Mouse (Mus musculus): ENCODE measurements around the gene 6430571L13Rik. TPM values are rescaled to one million over a fixed set of nuclear protein-coding genes. Genes with fewer than 3 reads are reported as not detected.

The 6430571L13Rik gene
- polyA plus RNA-seq, 1 experiment from 2014 or later = 0.90 TPM

DNA sequence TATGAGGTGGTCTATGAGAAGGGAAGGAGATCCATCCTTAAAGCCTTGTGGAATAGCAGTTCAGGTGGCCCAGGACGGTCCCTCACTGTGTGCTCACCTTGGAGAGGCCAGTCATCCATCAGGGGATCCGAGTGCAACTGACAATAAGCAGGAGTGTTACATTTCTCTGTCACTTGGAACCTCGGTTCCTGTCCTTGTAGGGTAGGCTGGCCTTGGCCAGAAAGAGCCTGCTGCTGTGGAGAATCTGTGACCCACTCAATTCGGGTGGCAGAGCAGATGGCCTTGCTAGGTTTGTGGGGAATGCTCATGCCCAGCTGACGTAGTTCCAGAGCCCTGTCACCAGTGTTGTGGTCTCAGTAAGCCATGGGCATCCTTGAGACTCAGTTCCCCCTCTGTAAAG, 30.8 kb upstream of the 6430571L13Rik start:
- ATAC-seq (ENCODE audit: insufficient read depth, low FRiP score) = no peak
- 71% methylated on average over 5 of the region's 5 CpGs for WGBS
- Histone ChIP-seq H3K9ac (ENCODE audit: low read length) (no peak overlapping the region), H3K9me3 (replicated peaks; ENCODE audit: control insufficient read depth, low read length) (no peaks in the 10 kb centered on the region), H3K27me3 (ENCODE audit: control insufficient read depth, insufficient read depth, low read length) (no peaks in the 10 kb centered on the region), H3K36me3 (ENCODE audit: control insufficient read depth, insufficient read depth, low read length) (no peaks in the 10 kb centered on the region), H3K27ac (ENCODE audit: low read length) (no peak overlapping the region), H3K4me2 (ENCODE audit: low read depth, low read length) (no peak overlapping the region), H3K4me1 (ENCODE audit: control insufficient read depth, insufficient read depth, low read length) (peaks cover 40% of the 10 kb centered on the region), H3K4me3 (replicated peaks; ENCODE audit: low read length) (no peak overlapping the region)

DNA sequence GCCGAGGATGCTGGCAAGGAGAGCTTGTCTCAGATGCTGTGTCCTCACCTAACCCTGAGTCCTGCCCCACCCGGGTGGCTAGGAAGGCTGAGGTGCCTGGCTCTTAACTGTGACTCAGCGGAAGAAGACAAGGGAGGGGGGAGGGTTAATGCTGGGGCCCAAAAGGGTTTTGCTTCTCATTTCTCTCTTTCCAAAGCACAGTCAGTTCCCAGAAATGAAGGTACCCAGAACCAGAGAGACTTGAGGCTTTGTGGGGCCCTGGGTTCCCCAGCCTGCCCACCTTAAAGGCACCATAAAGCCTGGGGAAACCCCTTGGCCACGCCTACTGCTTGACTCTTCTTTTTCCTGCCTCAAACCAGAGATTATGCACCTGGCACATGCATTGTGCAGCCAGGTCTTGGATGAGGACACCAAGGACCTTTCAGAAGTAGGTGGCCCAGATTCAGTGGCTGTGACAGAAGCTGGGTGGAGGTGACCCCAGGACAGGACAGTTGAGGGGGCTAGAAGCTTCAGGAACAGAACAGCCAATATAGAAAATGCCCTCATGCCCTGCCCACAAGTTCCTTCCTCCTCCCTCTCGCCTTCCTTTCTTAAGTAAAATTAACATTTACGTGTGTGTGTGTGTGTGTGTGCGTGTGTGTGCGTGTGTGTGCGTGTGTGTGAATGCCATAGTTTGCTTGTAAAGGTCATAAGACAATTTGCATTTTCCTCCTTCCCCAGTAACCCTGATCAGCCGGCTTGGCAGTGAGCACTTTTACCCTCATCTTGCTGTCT, 27.4 kb upstream of the 6430571L13Rik start:
- WGBS = 56% methylated on average over 10 of the region's 10 CpGs

DNA sequence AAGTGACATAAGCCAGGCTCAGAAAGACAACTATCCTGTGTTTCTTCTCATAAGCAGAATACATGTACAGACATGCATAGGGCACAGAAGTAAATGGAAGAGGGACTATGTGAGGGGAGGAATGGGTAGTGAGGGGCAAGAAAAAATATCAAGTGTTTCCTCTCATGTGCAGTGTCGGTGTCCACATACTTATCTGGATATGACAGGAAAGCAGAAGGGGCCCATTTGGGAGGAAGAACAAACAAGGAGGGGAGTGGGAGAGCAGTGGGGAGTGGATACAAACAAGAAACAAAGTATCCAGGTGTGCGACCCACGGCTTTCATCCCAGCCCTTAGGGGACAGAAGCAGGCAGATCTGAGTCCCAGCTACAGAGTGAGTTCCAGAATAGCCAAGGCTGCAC, 26.5 kb upstream of the 6430571L13Rik start:
- ATAC-seq (ENCODE audit: insufficient read depth, low FRiP score) = no peak

More for the DNA sequence above, 27.4 kb upstream of the 6430571L13Rik start:
- H3K4me1 ChIP-seq (ENCODE audit: control insufficient read depth, insufficient read depth, low read length) = peaks cover 17% of the 10 kb centered on the region
- H3K4me2 ChIP-seq (ENCODE audit: low read depth, low read length) = 0 out of 2 replicates have a peak overlapping the region, but pooled peaks have one; percentile 23
- H3K27ac ChIP-seq (ENCODE audit: low read length) = peak overlapping the region; percentile 69
- no peaks in the 10 kb centered on the region for H3K27me3 ChIP-seq (ENCODE audit: control insufficient read depth, insufficient read depth, low read length)
- H3K9me3 ChIP-seq (replicated peaks; ENCODE audit: control insufficient read depth, low read length) = no peaks in the 10 kb centered on the region
- ATAC-seq (ENCODE audit: insufficient read depth, low FRiP score) = peak; percentile 42; the same call in 1 of the 2 replicates
- H3K9ac ChIP-seq (ENCODE audit: low read length) = 0 out of 2 replicates have a peak overlapping the region, but pooled peaks have one; percentile 25
- no peak overlapping the region for H3K4me3 ChIP-seq (replicated peaks; ENCODE audit: low read length)
- no peaks in the 10 kb centered on the region for H3K36me3 ChIP-seq (ENCODE audit: control insufficient read depth, insufficient read depth, low read length)

DNA sequence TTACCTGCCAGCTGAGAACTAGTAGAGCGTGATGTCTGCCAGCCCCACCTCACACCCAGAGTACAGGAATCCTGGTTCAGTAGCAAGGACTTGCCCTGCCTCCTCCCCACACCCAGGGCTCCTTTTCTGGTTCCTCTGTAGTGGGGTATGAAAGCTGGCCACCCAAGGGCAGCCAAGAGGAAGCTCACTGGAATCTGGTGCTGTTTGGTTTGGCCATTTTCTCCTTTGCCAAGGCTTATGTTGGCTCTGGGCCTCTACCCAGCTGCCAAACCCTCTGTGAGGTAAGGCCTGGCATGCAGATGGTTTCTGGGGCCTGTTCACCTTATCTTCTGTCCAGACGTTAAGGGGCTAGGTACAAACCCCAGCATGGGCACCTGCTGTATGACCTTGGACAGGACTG, 24.6 kb upstream of the 6430571L13Rik start:
- H3K4me3 ChIP-seq (replicated peaks; ENCODE audit: low read length) = no peak overlapping the region
- H3K4me2 ChIP-seq (ENCODE audit: low read depth, low read length) = no peak overlapping the region
- H3K27ac ChIP-seq (ENCODE audit: low read length) = no peak overlapping the region
- H3K27me3 ChIP-seq (ENCODE audit: control insufficient read depth, insufficient read depth, low read length) = no peaks in the 10 kb centered on the region
- ATAC-seq (ENCODE audit: insufficient read depth, low FRiP score) = no peak
- 81% methylated on average over 2 of the region's 2 CpGs for WGBS
- H3K36me3 ChIP-seq (ENCODE audit: control insufficient read depth, insufficient read depth, low read length) = no peaks in the 10 kb centered on the region
- peaks cover 11% of the 10 kb centered on the region; the same call in 1 of the 2 replicates for H3K4me1 ChIP-seq (ENCODE audit: control insufficient read depth, insufficient read depth, low read length)
- H3K9ac ChIP-seq (ENCODE audit: low read length) = no peak overlapping the region
- no peaks in the 10 kb centered on the region for H3K9me3 ChIP-seq (replicated peaks; ENCODE audit: control insufficient read depth, low read length)

More for the DNA sequence above, 26.5 kb upstream of the 6430571L13Rik start:
- Histone ChIP-seq H3K4me1 (ENCODE audit: control insufficient read depth, insufficient read depth, low read length) (peaks cover 11% of the 10 kb centered on the region; the same call in 1 of the 2 replicates), H3K9me3 (replicated peaks; ENCODE audit: control insufficient read depth, low read length) (no peaks in the 10 kb centered on the region), H3K27ac (ENCODE audit: low read length) (no peak overlapping the region), H3K36me3 (ENCODE audit: control insufficient read depth, insufficient read depth, low read length) (no peaks in the 10 kb centered on the region), H3K9ac (ENCODE audit: low read length) (no peak overlapping the region), H3K4me3 (replicated peaks; ENCODE audit: low read length) (no peak overlapping the region), H3K4me2 (ENCODE audit: low read depth, low read length) (no peak overlapping the region), H3K27me3 (ENCODE audit: control insufficient read depth, insufficient read depth, low read length) (no peaks in the 10 kb centered on the region)
- WGBS = 65% methylated on average over 3 of the region's 3 CpGs

DNA sequence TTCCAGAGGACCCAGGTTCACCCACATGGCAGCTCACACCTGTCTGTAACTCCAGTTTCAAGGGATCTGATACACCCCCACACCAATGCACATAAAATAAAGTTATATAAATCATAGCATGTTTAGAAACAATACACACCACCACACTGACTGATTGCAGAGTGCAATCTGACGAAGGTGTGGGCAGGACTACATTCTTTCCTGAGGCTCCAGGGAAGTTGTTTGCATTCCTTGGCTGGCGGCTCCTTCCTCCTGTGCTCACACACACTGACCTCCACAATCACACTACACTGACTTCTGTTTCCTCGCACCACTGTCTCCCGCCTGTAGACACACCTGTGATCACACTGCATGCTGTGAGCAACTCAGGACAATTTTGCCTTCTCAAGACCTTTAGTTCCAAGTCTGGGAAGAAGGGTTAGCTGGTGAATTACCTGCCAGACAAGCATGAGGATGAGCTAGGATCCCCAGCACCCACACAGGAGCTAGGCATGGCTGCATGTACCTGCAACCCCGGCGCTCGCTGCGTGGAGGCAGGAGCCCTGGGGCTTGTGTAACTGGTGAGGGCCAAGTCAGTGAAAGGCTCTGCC, 17.8 kb upstream of the 6430571L13Rik start:
- no peaks in the 10 kb centered on the region for H3K27me3 ChIP-seq (ENCODE audit: control insufficient read depth, insufficient read depth, low read length)
- peak; percentile 52; the same call in 1 of the 2 replicates for ATAC-seq (ENCODE audit: insufficient read depth, low FRiP score)
- no peak overlapping the region for H3K9ac ChIP-seq (ENCODE audit: low read length)
- no peak overlapping the region for H3K4me3 ChIP-seq (replicated peaks; ENCODE audit: low read length)
- H3K4me1 ChIP-seq (ENCODE audit: control insufficient read depth, insufficient read depth, low read length) = no peaks in the 10 kb centered on the region
- H3K36me3 ChIP-seq (ENCODE audit: control insufficient read depth, insufficient read depth, low read length) = no peaks in the 10 kb centered on the region
- H3K9me3 ChIP-seq (replicated peaks; ENCODE audit: control insufficient read depth, low read length) = no peaks in the 10 kb centered on the region
- 66% methylated on average over 8 of the region's 8 CpGs for WGBS
- no peak overlapping the region for H3K4me2 ChIP-seq (ENCODE audit: low read depth, low read length)
- no peak overlapping the region for H3K27ac ChIP-seq (ENCODE audit: low read length)

DNA sequence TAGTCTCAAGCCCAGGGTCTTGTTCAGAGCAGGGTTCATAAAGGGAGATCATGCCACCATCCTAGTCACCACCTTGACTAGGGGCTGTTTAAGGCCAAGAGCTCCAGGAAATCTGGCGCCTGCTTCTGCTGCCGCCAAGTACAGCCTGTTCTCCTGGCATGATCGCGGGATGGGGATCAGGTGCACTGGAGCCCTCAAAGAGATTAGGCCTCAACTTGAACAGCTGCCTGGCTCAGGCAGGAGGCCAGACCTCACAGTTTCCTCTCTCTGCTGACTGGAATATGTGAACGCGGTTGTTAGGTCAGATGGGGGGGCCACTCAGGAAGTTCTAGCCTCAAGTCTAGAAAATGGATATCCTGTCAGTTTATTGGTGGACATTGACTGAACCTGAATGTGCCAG, 16.8 kb upstream of the 6430571L13Rik start:
- Histone ChIP-seq H3K36me3 (ENCODE audit: control insufficient read depth, insufficient read depth, low read length) (no peaks in the 10 kb centered on the region), H3K27ac (ENCODE audit: low read length) (no peak overlapping the region), H3K4me3 (replicated peaks; ENCODE audit: low read length) (no peak overlapping the region), H3K9me3 (replicated peaks; ENCODE audit: control insufficient read depth, low read length) (no peaks in the 10 kb centered on the region), H3K4me1 (ENCODE audit: control insufficient read depth, insufficient read depth, low read length) (no peaks in the 10 kb centered on the region), H3K27me3 (ENCODE audit: control insufficient read depth, insufficient read depth, low read length) (no peaks in the 10 kb centered on the region), H3K4me2 (ENCODE audit: low read depth, low read length) (no peak overlapping the region), H3K9ac (ENCODE audit: low read length) (no peak overlapping the region)
- ATAC-seq (ENCODE audit: insufficient read depth, low FRiP score) = no peak
- 58% methylated on average over 6 of the region's 6 CpGs for WGBS

DNA sequence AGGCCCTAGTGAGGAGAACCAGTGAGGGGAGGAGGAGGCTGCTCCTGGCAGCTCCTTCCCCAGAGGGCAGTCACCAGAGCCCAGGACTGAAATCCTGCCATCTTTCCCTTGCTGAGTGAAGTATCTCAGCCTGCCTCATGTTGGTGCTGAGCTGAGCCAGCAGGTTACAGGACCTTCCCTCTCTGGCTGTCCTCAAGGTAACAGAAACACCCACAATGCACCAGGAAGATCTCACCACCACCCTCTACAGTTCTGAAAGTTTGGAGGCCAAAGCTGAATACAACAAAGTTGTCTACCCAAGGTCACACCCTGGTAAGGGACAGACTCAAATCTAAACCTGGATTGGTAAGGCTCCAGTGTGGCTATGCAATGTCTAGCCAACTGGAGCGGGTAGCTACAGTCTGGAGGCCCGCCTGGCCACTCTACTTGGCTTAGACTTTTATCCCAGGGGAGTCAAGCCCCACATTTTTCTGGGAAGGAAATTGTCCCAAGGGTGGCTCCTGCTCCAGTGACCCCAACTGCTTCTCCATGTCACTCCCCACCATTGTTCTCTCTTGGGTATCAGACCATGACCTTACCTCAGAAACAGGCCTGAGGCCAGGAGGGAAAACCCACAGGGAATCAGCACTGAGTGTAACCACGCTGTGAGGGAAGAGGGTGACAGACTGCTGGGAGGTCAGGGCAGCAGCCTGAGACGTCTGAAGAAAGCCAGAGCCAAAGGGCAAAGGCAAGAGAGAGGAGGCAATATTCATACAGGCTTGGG, 15.4 kb upstream of the 6430571L13Rik start:
- WGBS = 70% methylated on average over 4 of the region's 4 CpGs
- ATAC-seq (ENCODE audit: insufficient read depth, low FRiP score) = no peak
- Histone ChIP-seq H3K27me3 (ENCODE audit: control insufficient read depth, insufficient read depth, low read length) (no peaks in the 10 kb centered on the region), H3K4me1 (ENCODE audit: control insufficient read depth, insufficient read depth, low read length) (no peaks in the 10 kb centered on the region), H3K27ac (ENCODE audit: low read length) (no peak overlapping the region), H3K9me3 (replicated peaks; ENCODE audit: control insufficient read depth, low read length) (no peaks in the 10 kb centered on the region), H3K36me3 (ENCODE audit: control insufficient read depth, insufficient read depth, low read length) (no peaks in the 10 kb centered on the region), H3K4me3 (replicated peaks; ENCODE audit: low read length) (no peak overlapping the region), H3K4me2 (ENCODE audit: low read depth, low read length) (no peak overlapping the region), H3K9ac (ENCODE audit: low read length) (no peak overlapping the region)

DNA sequence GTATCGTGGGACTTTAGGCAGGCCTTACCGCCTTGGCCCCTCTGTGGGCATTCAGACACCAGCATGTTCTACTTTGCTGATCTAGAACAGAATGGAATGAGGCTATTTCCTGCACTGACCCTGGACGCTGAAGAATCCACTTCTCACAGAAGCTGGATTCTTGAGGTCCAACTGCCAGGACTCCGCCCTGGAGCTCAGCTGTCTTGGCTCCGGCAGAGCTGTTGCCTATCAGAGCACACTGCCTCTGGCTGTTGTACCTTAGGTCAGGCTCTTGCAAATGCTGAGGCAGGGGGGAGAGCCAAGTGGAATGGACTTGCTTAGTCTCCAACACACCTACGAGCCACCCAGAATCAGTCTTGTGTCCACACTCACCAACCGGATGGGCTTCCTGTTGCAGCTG, 14.5 kb upstream of the 6430571L13Rik start:
- 77% methylated on average over 7 of the region's 7 CpGs for WGBS

More for the DNA sequence above, 14.5 kb upstream of the 6430571L13Rik start:
- no peak overlapping the region for H3K4me2 ChIP-seq (ENCODE audit: low read depth, low read length)
- no peak overlapping the region for H3K27ac ChIP-seq (ENCODE audit: low read length)
- ATAC-seq (ENCODE audit: insufficient read depth, low FRiP score) = no peak
- H3K4me3 ChIP-seq (replicated peaks; ENCODE audit: low read length) = no peak overlapping the region
- no peaks in the 10 kb centered on the region for H3K4me1 ChIP-seq (ENCODE audit: control insufficient read depth, insufficient read depth, low read length)
- H3K9me3 ChIP-seq (replicated peaks; ENCODE audit: control insufficient read depth, low read length) = no peaks in the 10 kb centered on the region
- H3K9ac ChIP-seq (ENCODE audit: low read length) = no peak overlapping the region
- no peaks in the 10 kb centered on the region for H3K27me3 ChIP-seq (ENCODE audit: control insufficient read depth, insufficient read depth, low read length)
- H3K36me3 ChIP-seq (ENCODE audit: control insufficient read depth, insufficient read depth, low read length) = no peaks in the 10 kb centered on the region

All from stomach, embryonic 16.5 days (tissue).